Mouse (Mus musculus) cerebellum, adult 2 months (tissue): ENCODE results near the gene Tyms.

ENCODE experiments used
- CTCF ChIP-seq: fragments of 200-500 bp; IDR thresholded peaks from 2 replicates; pipeline ENCODE4 v1.5.1; 2011; ENCODE audit warnings: low read depth, mild to moderate bottlenecking, control low read depth, low read length, moderate library complexity, borderline replicate concordance; ENCODE audit not compliant: insufficient read depth
- POLR2A ChIP-seq: fragments of 200-500 bp; IDR thresholded peaks from 2 replicates; pipeline ENCODE4 v1.6.1; 2011; ENCODE audit warnings: low read length, control low read depth, borderline replicate concordance; ENCODE audit not compliant: insufficient read depth

DNA sequence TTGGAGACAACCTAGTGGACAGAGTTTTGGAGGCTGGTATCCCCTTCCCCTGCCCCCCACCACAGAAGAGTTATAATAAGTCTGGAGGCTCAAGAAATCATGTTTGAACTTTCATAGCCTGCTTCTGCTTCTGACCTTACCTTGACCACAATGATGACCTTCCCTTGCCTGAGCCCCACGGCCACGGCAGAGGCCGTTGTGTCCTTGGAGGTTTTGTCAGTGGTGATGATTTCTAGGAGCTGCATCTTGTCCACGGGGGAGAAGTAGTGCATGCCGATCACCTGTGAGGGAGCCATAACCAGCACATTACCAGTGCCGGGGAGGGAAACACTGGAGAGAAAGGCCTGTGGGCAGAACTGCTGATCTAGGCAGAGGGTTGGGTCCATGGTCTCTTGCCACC is 49.1 kb upstream of the Tyms start:
- TF ChIP-seq POLR2A: no peak
- TF ChIP-seq CTCF: no peak
